Mouse (Mus musculus) large intestine, adult 2 months (tissue): ENCODE results near the gene Lamc2. TPM values are rescaled to one million over a fixed set of nuclear protein-coding genes. Genes with fewer than 3 reads are reported as not detected.

Source experiments
- DNase-seq: peaks from one replicate; pipeline ENCODE4 v3.0.0-alpha.2; 2012; ENCODE audit warnings: low read depth, low spot score
- WGBS: fragments of 180-500 bp; shearing (Covaris S2); methylation state at CpG from one replicate; pipeline ENCODE4 v1.1.7; 2018; 5-methylcytosine and 5-hydroxymethylcytosine counted together
- polyA plus RNA-seq: library from polyadenylated mRNA; depleted of rRNA; stranded (reverse); fragments of >200 nt; gene quantifications from 2 replicates; pipeline ENCODE4 v1.2.3, GENCODE M21; 2012; rRNA removed

The Lamc2 gene
- polyA plus RNA-seq, 1 experiment: 4.4 TPM

- 88% methylated on average over 3 of the region's 3 CpGs for WGBS
- no peak for DNase-seq
These were observed 111.0 kb downstream of the Lamc2 start for GRCm38 (mm10) chr1:153075087-153075736.

GRCm38 (mm10) chr1:153073441-153073840, 112.8 kb downstream of the Lamc2 start:
- DNase-seq: no peak
- WGBS: 33% methylated on average over 9 of the region's 9 CpGs

Other genes starting within 250 kb of the Lamc2 start
- 0.58 and 0.78 TPM in 2 replicates for gene Nmnat2, start 231.5 kb downstream of the Lamc2 start, polyA plus RNA-seq
- gene Lamc1, start 146.3 kb upstream of the Lamc2 start, polyA plus RNA-seq: 26.1 and 37.2 TPM in 2 replicates
- 0.12 TPM in 1 of 2 replicates, not detected in the other for gene Shcbp1l, start 238.7 kb upstream of the Lamc2 start, polyA plus RNA-seq